Mouse (Mus musculus) left cerebral cortex, postnatal 25 days (tissue): ENCODE results near the gene St14. TPM values are rescaled to one million over a fixed set of nuclear protein-coding genes. Genes with fewer than 3 reads are reported as not detected.

Source experiments
- total RNA-seq, 2 experiments: library from RNA; stranded (reverse); gene quantifications; 2 replicates each; pipeline ENCODE4 v1.2.3; 2021

Gene St14
- total RNA-seq, 2 experiments from 2014 or later = 0.60 to 1.3 TPM

Other genes starting within 250 kb of the St14 start
- 1 to 10 TPM; 6.0 TPM for gene Adamts15, start 209.4 kb downstream of the St14 start, total RNA-seq
- 1 to 10 TPM; 4.7 to 5.0 TPM for gene Adamts8, start 189.3 kb downstream of the St14 start, total RNA-seq
- gene Zbtb44, start 101.2 kb downstream of the St14 start, total RNA-seq = 10 to 100 TPM; 39.8 to 42.1 TPM
- 100 to 1,000 TPM; 542 to 572 TPM for gene Aplp2, start 80.0 kb upstream of the St14 start, total RNA-seq
- gene Prdm10, start 148.7 kb upstream of the St14 start, total RNA-seq = 10 to 100 TPM; 21.1 to 21.4 TPM